Mouse (Mus musculus): ENCODE measurements around the gene Ptbp1. TPM values are rescaled to one million over a fixed set of nuclear protein-coding genes. Genes with fewer than 3 reads are reported as not detected.
A peak's percentile ranks its signal among the peaks of the same experiment; 100 is the strongest.

Ptbp1 gene
- total and polyA plus RNA-seq, 3 experiments: 43.9 to 51.8 (median 47.5) TPM

- Histone ChIP-seq H3K9ac (ENCODE audit: low read depth, low read length) (no peak within 1 kb of the TSS), H3K27ac (peak within 1 kb of the TSS; percentile 100; the same call in 1 of the 2 replicates)
These were observed 56.3 kb downstream of the Ptbp1 start, which contains the start of gene Gm26602 for GRCm38 (mm10) chr10:79910556-79910955. Gm26602 (plus strand) TSS chr10:79910856.

GRCm38 (mm10) chr10:79912412-79912811, 58.2 kb downstream of the Ptbp1 start:
- Histone ChIP-seq H3K79me2 (replicated peaks; ENCODE audit: control insufficient read depth, insufficient read depth, low read length) (0 out of 2 replicates have a peak, but pooled peaks cover 4% of the 10 kb centered on the region), H3K4me3 (no peak overlapping the region), H3K27me3 (ENCODE audit: control insufficient read depth, insufficient read depth, low read length) (no peaks in the 10 kb centered on the region), H3K36me3 (ENCODE audit: control insufficient read depth, insufficient read depth, low read length) (no peaks in the 10 kb centered on the region), H3K4me1 (ENCODE audit: control insufficient read depth, insufficient read depth, low read length) (peaks cover 15% of the 10 kb centered on the region), H3K27ac (no peak overlapping the region), H3K9ac (ENCODE audit: low read depth, low read length) (no peak overlapping the region)
- no peak for TF ChIP-seq CTCF (IDR thresholded peaks at IDR 0.05)
- no peak for TF ChIP-seq EP300 (IDR thresholded peaks at IDR 0.05; ENCODE audit: insufficient read depth, low read depth, low read length)
- TF ChIP-seq POLR2A (IDR thresholded peaks at IDR 0.05; ENCODE audit: insufficient read depth, low read depth, low read length): no peak
- DNase-seq: no peak
- 80% methylated on average over 20 of the region's 20 CpGs for WGBS
- intact Hi-C loops (cut with DNase I): no loop called here

More at GRCm38 (mm10) chr10:79910556-79910955, 56.3 kb downstream of the Ptbp1 start, which contains the start of gene Gm26602:
- no peak for DNase-seq
- TF ChIP-seq POLR2A (IDR thresholded peaks at IDR 0.05; ENCODE audit: insufficient read depth, low read depth, low read length): no peak
- no peak for TF ChIP-seq CTCF (IDR thresholded peaks at IDR 0.05)
- H3K36me3 ChIP-seq (ENCODE audit: control insufficient read depth, insufficient read depth, low read length): no peaks in the 10 kb centered on the region
- H3K79me2 ChIP-seq (replicated peaks; ENCODE audit: control insufficient read depth, insufficient read depth, low read length): no peaks in the 10 kb centered on the region
- intact Hi-C loops (cut with DNase I): no loop called here
- 92% methylated on average over 4 of the region's 4 CpGs for WGBS
- H3K4me1 ChIP-seq (ENCODE audit: control insufficient read depth, insufficient read depth, low read length): peaks cover 8% of the 10 kb centered on the region
- H3K27me3 ChIP-seq (ENCODE audit: control insufficient read depth, insufficient read depth, low read length): no peaks in the 10 kb centered on the region
- H3K4me3 ChIP-seq: no peak within 1 kb of the TSS

Small RNA genes within 50 kb of the gene (microRNA-seq; reads per million reads assigned to microRNA genes)
- gene Mir6910: 0 to 1.1 reads per million in 2 experiments

Other genes with a start within 250 kb of the Ptbp1 start
Only the 30 nearest of the 33 such genes appear.
- not detected for gene Madcam1, start 189.9 kb upstream of the Ptbp1 start, total RNA-seq (2021)
- gene Madcam1, start 189.9 kb upstream of the Ptbp1 start, polyA plus RNA-seq (2012; rRNA removed): not detected in 2 replicates
- gene Tpgs1, start 185.1 kb upstream of the Ptbp1 start, total RNA-seq (2021): 10 to 100 TPM; 16.5 to 18.8 TPM
- gene Tpgs1, start 185.1 kb upstream of the Ptbp1 start, polyA plus RNA-seq (2012; rRNA removed): 18.0 and 28.1 TPM in 2 replicates
- gene Cdc34, start 172.2 kb upstream of the Ptbp1 start, total RNA-seq (2021): 100 to 1,000 TPM; 196 to 216 TPM
- 352 and 397 TPM in 2 replicates for gene Cdc34, start 172.2 kb upstream of the Ptbp1 start, polyA plus RNA-seq (2012; rRNA removed)
- 1 to 10 TPM; 6.4 to 6.5 TPM for gene Gzmm, start 165.4 kb upstream of the Ptbp1 start, total RNA-seq (2021)
- gene Gzmm, start 165.4 kb upstream of the Ptbp1 start, polyA plus RNA-seq (2012; rRNA removed): 7.4 and 9.2 TPM in 2 replicates
- 1,000 to 10,000 TPM; 1,364 to 1,491 TPM for gene Bsg, start 149.9 kb upstream of the Ptbp1 start, total RNA-seq (2021)
- 1,570 and 1,684 TPM in 2 replicates for gene Bsg, start 149.9 kb upstream of the Ptbp1 start, polyA plus RNA-seq (2012; rRNA removed)
- gene Hcn2, start 137.8 kb upstream of the Ptbp1 start, total RNA-seq (2021): 10 to 100 TPM; 17.0 to 17.5 TPM
- 23.8 and 33.5 TPM in 2 replicates for gene Hcn2, start 137.8 kb upstream of the Ptbp1 start, polyA plus RNA-seq (2012; rRNA removed)
- 10 to 100 TPM; 42.2 to 44.7 TPM for gene Polrmt, start 107.8 kb upstream of the Ptbp1 start, total RNA-seq (2021)
- 47.0 and 52.3 TPM in 2 replicates for gene Polrmt, start 107.8 kb upstream of the Ptbp1 start, polyA plus RNA-seq (2012; rRNA removed)
- gene Fgf22, start 99.4 kb upstream of the Ptbp1 start, total RNA-seq (2021): not detected
- gene Fgf22, start 99.4 kb upstream of the Ptbp1 start, polyA plus RNA-seq (2012; rRNA removed): not detected in 2 replicates
- 10 to 100 TPM; 22.9 to 23.6 TPM for gene Rnf126, start 87.5 kb upstream of the Ptbp1 start, total RNA-seq (2021)
- 41.4 and 48.0 TPM in 2 replicates for gene Rnf126, start 87.5 kb upstream of the Ptbp1 start, polyA plus RNA-seq (2012; rRNA removed)
- 1 to 10 TPM; 3.8 to 4.7 TPM for gene Fstl3, start 77.2 kb upstream of the Ptbp1 start, total RNA-seq (2021)
- gene Fstl3, start 77.2 kb upstream of the Ptbp1 start, polyA plus RNA-seq (2012; rRNA removed): 9.7 and 11.9 TPM in 2 replicates
- not detected for gene Prss57, start 63.5 kb upstream of the Ptbp1 start, total RNA-seq (2021)
- gene Prss57, start 63.5 kb upstream of the Ptbp1 start, polyA plus RNA-seq (2012; rRNA removed): 0.08 and 0.20 TPM in 2 replicates
- 10 to 100 TPM; 51.4 to 55.6 TPM for gene Palm, start 60.9 kb upstream of the Ptbp1 start, total RNA-seq (2021)
- gene Palm, start 60.9 kb upstream of the Ptbp1 start, polyA plus RNA-seq (2012; rRNA removed): 31.4 and 36.6 TPM in 2 replicates
- gene Misp, start 33.4 kb upstream of the Ptbp1 start, total RNA-seq (2021): under 1 TPM; 0.50 to 0.52 TPM
- gene Misp, start 33.4 kb upstream of the Ptbp1 start, polyA plus RNA-seq (2012; rRNA removed): 0.26 and 0.82 TPM in 2 replicates
- 1 to 10 TPM in 1 of 2 experiments, under 1 TPM in 1; 0.55 to 1.2 TPM for gene Prtn3, start 20.0 kb downstream of the Ptbp1 start, total RNA-seq (2021)
- gene Prtn3, start 20.0 kb downstream of the Ptbp1 start, polyA plus RNA-seq (2012; rRNA removed): 0.84 TPM in 1 of 2 replicates, not detected in the other
- under 1 TPM; 0.20 to 0.31 TPM for gene Plppr3, start 20.2 kb downstream of the Ptbp1 start, total RNA-seq (2021)
- 0.50 and 0.80 TPM in 2 replicates for gene Plppr3, start 20.2 kb downstream of the Ptbp1 start, polyA plus RNA-seq (2012; rRNA removed)
- gene Elane, start 31.8 kb downstream of the Ptbp1 start, total RNA-seq (2021): not detected
- 0.23 TPM in 1 of 2 replicates, not detected in the other for gene Elane, start 31.8 kb downstream of the Ptbp1 start, polyA plus RNA-seq (2012; rRNA removed)
- 10 to 100 TPM; 22.9 to 98.7 TPM for gene Cfd, start 36.4 kb downstream of the Ptbp1 start, total RNA-seq (2021)
- 85.9 and 490 TPM in 2 replicates for gene Cfd, start 36.4 kb downstream of the Ptbp1 start, polyA plus RNA-seq (2012; rRNA removed)
- 10 to 100 TPM; 40.8 to 54.1 TPM for gene Med16, start 54.5 kb downstream of the Ptbp1 start, total RNA-seq (2021)
- 54.9 and 62.4 TPM in 2 replicates for gene Med16, start 54.5 kb downstream of the Ptbp1 start, polyA plus RNA-seq (2012; rRNA removed)
- not detected for gene Gm26602, start 56.4 kb downstream of the Ptbp1 start, total RNA-seq (2021)
- gene Gm26602, start 56.4 kb downstream of the Ptbp1 start, polyA plus RNA-seq (2012; rRNA removed): not detected in 2 replicates
- under 1 TPM; 0.10 to 0.25 TPM for gene Kiss1r, start 62.5 kb downstream of the Ptbp1 start, total RNA-seq (2021)
- 0.79 and 1.5 TPM in 2 replicates for gene Kiss1r, start 62.5 kb downstream of the Ptbp1 start, polyA plus RNA-seq (2012; rRNA removed)
- 10 to 100 TPM; 82.4 to 85.6 TPM for gene R3hdm4, start 66.8 kb downstream of the Ptbp1 start, total RNA-seq (2021)
- gene R3hdm4, start 66.8 kb downstream of the Ptbp1 start, polyA plus RNA-seq (2012; rRNA removed): 119 and 123 TPM in 2 replicates
- gene Arid3a, start 72.6 kb downstream of the Ptbp1 start, total RNA-seq (2021): 1 to 10 TPM; 1.3 to 1.5 TPM
- gene Arid3a, start 72.6 kb downstream of the Ptbp1 start, polyA plus RNA-seq (2012; rRNA removed): 0.88 and 1.7 TPM in 2 replicates
- 10 to 100 TPM; 27.8 to 29.4 TPM for gene Wdr18, start 105.7 kb downstream of the Ptbp1 start, total RNA-seq (2021)
- gene Wdr18, start 105.7 kb downstream of the Ptbp1 start, polyA plus RNA-seq (2012; rRNA removed): 31.7 and 32.2 TPM in 2 replicates
- gene Grin3b, start 116.3 kb downstream of the Ptbp1 start, total RNA-seq (2021): under 1 TPM; 0.20 to 0.31 TPM
- gene Grin3b, start 116.3 kb downstream of the Ptbp1 start, polyA plus RNA-seq (2012; rRNA removed): 0.20 and 0.29 TPM in 2 replicates
- 100 to 1,000 TPM; 109 to 124 TPM for gene Tmem259, start 129.9 kb downstream of the Ptbp1 start, total RNA-seq (2021)
- gene Tmem259, start 129.9 kb downstream of the Ptbp1 start, polyA plus RNA-seq (2012; rRNA removed): 184 and 220 TPM in 2 replicates
- gene Cnn2, start 134.2 kb downstream of the Ptbp1 start, total RNA-seq (2021): 10 to 100 TPM; 30.2 to 39.3 TPM
- 52.5 and 60.7 TPM in 2 replicates for gene Cnn2, start 134.2 kb downstream of the Ptbp1 start, polyA plus RNA-seq (2012; rRNA removed)
- gene Abca7, start 142.1 kb downstream of the Ptbp1 start, total RNA-seq (2021): 1 to 10 TPM; 6.6 to 8.0 TPM
- gene Abca7, start 142.1 kb downstream of the Ptbp1 start, polyA plus RNA-seq (2012; rRNA removed): 9.2 and 10.8 TPM in 2 replicates
- gene Arhgap45, start 162.2 kb downstream of the Ptbp1 start, total RNA-seq (2021): 1 to 10 TPM; 3.5 to 5.1 TPM
- 8.9 and 16.6 TPM in 2 replicates for gene Arhgap45, start 162.2 kb downstream of the Ptbp1 start, polyA plus RNA-seq (2012; rRNA removed)
- 10 to 100 TPM; 78.3 to 89.8 TPM for gene Polr2e, start 185.4 kb downstream of the Ptbp1 start, total RNA-seq (2021)
- 182 and 194 TPM in 2 replicates for gene Polr2e, start 185.4 kb downstream of the Ptbp1 start, polyA plus RNA-seq (2012; rRNA removed)
- 1,000 to 10,000 TPM in 1 of 2 experiments, 100 to 1,000 TPM in 1; 832 to 1,055 TPM for gene Gpx4, start 192.7 kb downstream of the Ptbp1 start, total RNA-seq (2021)
- 860 and 993 TPM in 2 replicates for gene Gpx4, start 192.7 kb downstream of the Ptbp1 start, polyA plus RNA-seq (2012; rRNA removed)

Data from heart, adult 2 months (tissue).